Mouse (Mus musculus) stomach, embryonic 14.5 days (tissue): ENCODE data around the gene Snai1. TPM values are rescaled to one million over a fixed set of nuclear protein-coding genes. Genes with fewer than 3 reads are reported as not detected.

Source experiments
- ATAC-seq: fragments of 200-750 bp; cut with Nextera tagmentation; 2 replicates; pipeline ENCODE4 v1.8.0; 2017; ENCODE audit warnings: low read depth, moderate TSS enrichment; ENCODE audit not compliant: insufficient number of reproducible peaks, insufficient read depth, low FRiP score
- H3K27ac ChIP-seq: fragments of 300-500 bp; sonication (generic); 2 replicates; pipeline ENCODE4 v1.5.1; 2014; ENCODE audit warnings: mild to moderate bottlenecking, low read length, moderate library complexity, mixed read lengths
- H3K27me3 ChIP-seq: fragments of 300-500 bp; sonication (generic); 2 replicates; pipeline ENCODE4 v1.6.1; 2014; ENCODE audit warnings: low read length, control low read depth, mixed read lengths; ENCODE audit not compliant: control insufficient read depth, insufficient read depth
- H3K36me3 ChIP-seq: fragments of 300-500 bp; sonication (generic); 2 replicates; pipeline ENCODE4 v1.6.1; 2014; ENCODE audit warnings: mild to moderate bottlenecking, control low read depth, low read length, moderate library complexity, mixed read lengths; ENCODE audit not compliant: control insufficient read depth, insufficient read depth
- H3K4me1 ChIP-seq: fragments of 300-500 bp; sonication (generic); 2 replicates; pipeline ENCODE4 v1.6.1; 2014; ENCODE audit warnings: low read length, control low read depth, mixed read lengths; ENCODE audit not compliant: control insufficient read depth, insufficient read depth
- H3K4me2 ChIP-seq: fragments of 300-500 bp; sonication (generic); replicated peaks from 2 replicates; pipeline ENCODE4 v1.6.1; 2014; ENCODE audit warnings: low read depth, low read length, control low read depth
- H3K4me3 ChIP-seq: fragments of 300-500 bp; sonication (generic); 2 replicates; pipeline ENCODE4 v1.5.1; 2014; ENCODE audit warnings: low read depth, low read length, control low read depth
- H3K9ac ChIP-seq: fragments of 300-500 bp; sonication (generic); replicated peaks from 2 replicates; pipeline ENCODE4 v1.6.1; 2014; ENCODE audit warnings: low read depth, mild to moderate bottlenecking, control low read depth, low read length, moderate library complexity, mixed read lengths
- H3K9me3 ChIP-seq: fragments of 300-500 bp; sonication (generic); 2 replicates; pipeline ENCODE4 v1.6.1; 2016; ENCODE audit warnings: low read depth, low read length, control low read depth; ENCODE audit not compliant: control insufficient read depth
- WGBS: fragments of 180-500 bp; shearing (Covaris S2); extraction: QIAGEN DNeasy Blood & Tissue Kit; methylation state at CpG from one replicate; pipeline ENCODE4 v1.1.7; 2014; 5-methylcytosine and 5-hydroxymethylcytosine counted together
- polyA plus RNA-seq: library from polyadenylated mRNA; unstranded; fragments of >200 nt; fragmentation: Nextera tagmentation; extraction: Ambion mirVana; gene quantifications from 2 replicates; pipeline ENCODE4 v1.2.1, GENCODE M21; 2014

Snai1 gene
- polyA plus RNA-seq, result 11.6 and 12.9 TPM in 2 replicates

DNA sequence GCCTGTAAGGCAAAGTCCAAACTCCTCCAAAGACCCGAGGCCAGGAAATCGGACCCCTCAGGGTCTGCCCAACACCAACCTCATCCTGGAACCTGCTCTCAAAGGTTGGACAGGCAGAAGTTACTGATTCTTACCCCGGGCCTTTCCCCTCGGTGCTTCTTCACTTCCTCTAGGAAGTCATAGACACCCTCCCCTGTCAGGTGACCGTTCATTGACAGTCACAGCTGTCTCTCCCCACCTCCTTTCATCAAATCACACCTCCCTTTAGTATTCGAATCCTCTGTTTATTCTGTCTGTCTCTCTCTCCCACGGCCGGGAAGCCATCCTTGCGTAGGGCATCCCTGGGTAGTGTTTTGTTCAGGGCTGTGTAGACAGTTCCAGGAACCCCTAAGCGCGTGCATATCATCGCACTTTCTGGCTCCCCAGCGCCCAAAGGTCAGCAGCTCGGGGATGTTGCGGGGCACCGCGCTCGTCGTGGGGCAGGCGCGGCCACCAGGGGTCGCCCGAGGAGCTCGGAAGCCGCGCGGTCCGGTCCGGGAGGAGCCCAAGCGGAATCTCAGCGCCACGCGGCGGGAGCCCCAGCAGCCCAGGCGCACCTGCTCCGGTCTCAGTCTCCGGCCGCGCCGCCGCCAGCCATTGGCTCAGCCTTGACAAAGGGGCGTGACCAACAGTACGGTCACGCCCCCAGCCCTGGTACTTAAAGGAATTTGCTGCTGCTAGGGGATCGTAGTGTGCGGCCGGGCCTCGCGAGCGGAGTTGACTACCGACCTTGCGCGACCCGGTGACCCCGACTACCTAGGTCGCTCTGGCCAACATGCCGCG lies at the start of gene Snai1:
Gene Snai1, plus strand, starts transcription at position 720 of the 822 bp plus-strand sequence.
- peak; percentile 96 for ATAC-seq
- Histone ChIP-seq H3K4me1 (peaks cover 26% of the 10 kb centered on the region), H3K4me2 (peak within 1 kb of the TSS; percentile 84), H3K27ac (peak within 1 kb of the TSS; percentile 35; the same call in 1 of the 2 replicates), H3K9ac (peak within 1 kb of the TSS; percentile 25; the same call in 1 of the 2 replicates), H3K9me3 (no peaks in the 10 kb centered on the region), H3K36me3 (peaks cover 7% of the 10 kb centered on the region; the same call in 1 of the 2 replicates), H3K27me3 (peaks cover 8% of the 10 kb centered on the region), H3K4me3 (peak within 1 kb of the TSS; percentile 45)
- under 1% methylated on average over 58 of the region's 58 CpGs for whole genome bisulfite sequencing

DNA sequence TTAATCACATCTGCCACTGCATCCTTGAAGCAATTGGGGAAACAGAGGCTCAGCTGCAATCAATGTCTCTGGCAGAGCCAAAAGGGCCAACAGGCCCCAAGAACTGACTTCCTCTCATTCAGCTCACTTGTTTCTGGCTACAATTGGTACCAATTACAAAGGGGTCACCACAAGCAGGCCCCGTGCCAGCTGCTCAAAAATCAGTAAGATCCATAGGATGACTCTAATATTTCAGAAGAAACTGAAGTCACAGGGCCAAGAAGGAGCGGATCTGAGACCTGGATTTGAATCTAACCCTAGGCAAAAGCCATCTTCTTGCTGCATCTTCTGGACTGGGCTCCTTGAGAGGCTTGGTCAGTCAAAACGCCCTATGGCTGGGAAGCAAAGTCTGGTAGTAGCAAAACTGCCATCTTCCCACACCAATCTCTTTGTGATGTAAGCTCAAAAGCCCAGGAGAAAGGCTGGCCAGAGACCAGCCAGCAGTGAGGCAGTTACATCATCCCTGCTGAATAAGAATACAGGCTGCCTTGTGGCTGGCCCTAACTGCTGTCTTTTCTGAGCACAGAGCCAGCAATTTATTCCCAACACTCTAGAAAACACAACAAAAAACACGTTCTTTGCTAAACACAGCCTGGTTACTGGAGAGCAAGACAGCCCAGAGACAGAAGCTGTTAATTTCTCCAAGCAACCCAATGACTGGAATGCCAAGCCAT lies 47.0 kb upstream of the Snai1 start:
- H3K27ac ChIP-seq, result no peak overlapping the region
- H3K4me3 ChIP-seq, result no peak overlapping the region
- H3K36me3 ChIP-seq, result peaks cover 3% of the 10 kb centered on the region; the same call in 1 of the 2 replicates
- H3K4me2 ChIP-seq, result peak overlapping the region; percentile 91; the same call in 1 of the 2 replicates
- no peak for ATAC-seq
- no peaks in the 10 kb centered on the region for H3K9me3 ChIP-seq
- H3K27me3 ChIP-seq, result no peaks in the 10 kb centered on the region
- WGBS, result 83% methylated on average over 4 of the region's 4 CpGs
- H3K9ac ChIP-seq, result no peak overlapping the region
- peaks cover 13% of the 10 kb centered on the region for H3K4me1 ChIP-seq

DNA sequence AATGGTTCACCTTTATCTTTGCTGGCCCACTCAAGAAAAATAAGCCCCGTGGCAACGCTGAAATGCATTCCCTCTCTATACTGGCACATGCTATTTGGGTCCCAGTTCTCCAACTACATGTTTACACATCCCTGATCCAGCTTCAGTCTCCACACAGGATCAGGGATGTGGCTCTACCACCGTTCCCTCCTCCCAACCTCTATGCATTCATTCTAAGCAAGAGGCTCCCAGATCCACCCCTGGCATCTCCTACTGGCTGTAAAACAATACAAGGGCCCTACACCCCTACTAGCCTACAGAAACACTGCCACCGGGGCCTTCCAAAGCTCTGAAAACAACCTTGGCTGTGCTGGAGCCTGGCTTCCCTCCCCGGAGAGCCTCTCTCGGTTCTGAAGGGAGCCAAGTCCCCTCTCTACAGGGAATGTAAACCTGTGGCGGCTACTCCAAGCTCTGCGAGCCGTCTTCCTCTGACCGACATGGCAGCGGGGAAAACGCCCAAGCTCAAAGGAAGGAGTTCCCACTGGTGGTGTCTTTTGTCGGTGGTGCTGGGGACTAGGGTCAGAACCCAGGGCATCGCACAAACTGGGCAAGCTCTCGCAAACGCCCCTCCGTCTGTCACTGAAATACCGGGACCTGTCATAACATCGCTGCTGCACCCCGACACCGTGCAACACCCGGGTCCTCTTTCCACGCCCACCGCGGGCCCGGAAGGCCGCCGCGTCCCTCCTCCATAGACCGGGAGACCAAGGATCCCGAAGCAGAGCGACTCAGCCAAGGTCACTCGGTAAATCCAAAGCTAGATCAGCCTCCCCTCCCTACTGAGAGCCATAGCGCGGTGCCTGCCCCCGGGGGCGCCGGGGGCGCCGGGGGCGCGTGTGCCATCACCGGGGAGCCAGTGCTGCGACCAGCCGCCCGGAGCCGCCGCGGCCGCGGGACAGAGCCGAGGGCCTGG lies 46.0 kb upstream of the Snai1 start, which contains the start of gene Rnf114:
Gene Rnf114, plus strand, starts transcription at position 889 of the 952 bp plus-strand sequence.
- H3K9me3 ChIP-seq, result no peaks in the 10 kb centered on the region
- H3K36me3 ChIP-seq, result peaks cover 3% of the 10 kb centered on the region; the same call in 1 of the 2 replicates
- no peaks in the 10 kb centered on the region for H3K27me3 ChIP-seq
- H3K27ac ChIP-seq, result peak within 1 kb of the TSS; percentile 93
- peak within 1 kb of the TSS; percentile 75 for H3K4me3 ChIP-seq
- WGBS, result 3% methylated on average over 52 of the region's 52 CpGs
- H3K4me2 ChIP-seq, result peak within 1 kb of the TSS; percentile 91
- ATAC-seq, result peak; percentile 23; the same call in 1 of the 2 replicates
- peak within 1 kb of the TSS; percentile 76 for H3K9ac ChIP-seq
- peaks cover 13% of the 10 kb centered on the region for H3K4me1 ChIP-seq

DNA sequence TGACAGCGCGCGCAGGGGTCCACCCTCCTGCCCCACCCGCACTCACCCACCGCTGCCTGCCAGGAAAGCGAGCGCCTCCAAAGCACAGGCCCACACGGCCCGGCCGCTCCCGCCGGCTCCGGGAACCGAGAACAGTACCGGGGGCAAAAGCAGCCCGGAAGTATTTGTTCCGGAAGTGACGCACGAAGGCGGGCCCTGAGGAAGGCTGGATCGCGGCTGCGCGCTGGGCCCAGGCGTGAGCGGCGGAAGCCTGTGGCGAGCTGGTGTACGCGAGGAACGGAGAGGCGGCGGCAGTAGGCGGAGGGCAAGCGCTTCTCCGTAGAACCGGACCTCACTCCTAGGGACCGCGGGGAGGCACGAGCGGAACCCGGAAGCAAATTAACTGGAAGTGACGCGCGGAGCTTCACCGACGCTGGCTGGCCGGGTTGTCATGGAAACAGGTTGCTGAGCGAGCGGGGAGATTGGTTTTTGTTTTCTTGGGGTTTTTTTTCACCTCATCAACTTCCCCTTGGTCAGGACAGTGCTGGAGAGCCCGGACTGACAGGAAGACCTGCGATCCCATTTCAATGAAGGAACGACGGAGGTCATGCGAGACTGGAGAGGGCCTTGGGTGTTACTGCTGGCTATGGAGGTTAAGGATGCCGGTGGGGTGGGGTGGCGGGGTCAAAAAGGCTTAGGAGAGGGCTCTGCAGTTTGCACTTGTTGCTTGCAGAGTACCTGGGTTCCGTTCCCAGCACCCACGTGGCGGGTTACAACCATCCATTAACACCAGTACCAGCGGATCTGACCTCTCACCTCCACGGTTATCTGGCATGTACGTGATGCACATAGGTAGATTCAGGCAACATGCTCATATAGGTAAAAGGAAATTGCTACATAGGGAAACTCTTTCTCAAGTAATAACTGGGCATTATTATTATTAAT lies 45.0 kb upstream of the Snai1 start, which contains the start of gene Spata2:
Gene Spata2, minus strand, starts transcription at position 175 of the 924 bp plus-strand sequence.
- peaks cover 13% of the 10 kb centered on the region for H3K4me1 ChIP-seq
- WGBS, result 1% methylated on average over 61 of the region's 63 CpGs
- ATAC-seq, result peak; percentile 83
- peak within 1 kb of the TSS; percentile 91 for H3K4me2 ChIP-seq
- no peaks in the 10 kb centered on the region for H3K9me3 ChIP-seq
- peak within 1 kb of the TSS; percentile 75 for H3K4me3 ChIP-seq
- peak within 1 kb of the TSS; percentile 76 for H3K9ac ChIP-seq
- no peaks in the 10 kb centered on the region for H3K27me3 ChIP-seq
- peak within 1 kb of the TSS; percentile 93 for H3K27ac ChIP-seq
- peaks cover 3% of the 10 kb centered on the region; the same call in 1 of the 2 replicates for H3K36me3 ChIP-seq

DNA sequence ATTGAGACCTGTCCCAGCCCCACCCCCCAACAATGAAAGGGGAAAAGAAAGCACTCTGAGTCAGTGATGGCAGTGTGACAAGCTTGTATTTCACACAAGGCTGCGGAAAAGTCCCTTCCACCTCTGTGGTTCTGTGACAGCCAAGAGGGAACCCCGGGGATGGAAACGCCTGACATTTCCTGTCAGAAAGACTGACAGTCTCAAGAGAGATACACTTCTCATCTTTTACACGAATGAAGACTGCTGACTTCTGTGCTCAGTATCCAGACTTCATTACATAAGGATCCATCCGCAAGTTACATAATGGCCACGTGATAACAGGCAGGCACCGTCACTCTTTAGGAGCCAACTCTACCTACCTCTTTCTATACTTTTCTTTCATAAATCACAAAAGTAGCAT lies 41.6 kb upstream of the Snai1 start:
- Histone ChIP-seq H3K9me3 (no peaks in the 10 kb centered on the region), H3K4me2 (no peak overlapping the region), H3K27ac (no peak overlapping the region), H3K4me3 (no peak overlapping the region), H3K27me3 (no peaks in the 10 kb centered on the region), H3K4me1 (peaks cover 6% of the 10 kb centered on the region), H3K9ac (no peak overlapping the region), H3K36me3 (peaks cover 3% of the 10 kb centered on the region; the same call in 1 of the 2 replicates)
- WGBS, result 81% methylated on average over 7 of the region's 7 CpGs
- no peak for ATAC-seq

DNA sequence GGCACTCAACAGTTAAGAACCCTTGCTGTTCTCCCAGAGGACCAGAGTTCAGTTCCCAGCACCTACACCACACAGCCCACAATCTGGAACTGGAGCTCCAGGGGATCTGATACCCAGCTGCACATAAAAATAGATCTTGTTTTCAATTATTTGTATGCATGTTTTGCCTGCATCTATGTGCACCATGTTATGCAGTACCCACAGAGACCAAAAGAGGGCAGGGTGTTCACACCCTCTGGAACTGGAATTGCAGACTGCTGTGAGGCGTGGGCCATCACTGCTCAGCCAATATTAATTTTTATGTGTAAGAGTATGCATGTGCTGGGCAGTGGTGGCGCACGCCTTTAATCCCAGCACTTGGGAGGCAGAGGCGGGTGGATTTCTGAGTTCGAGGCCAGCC lies 40.7 kb upstream of the Snai1 start:
- Histone ChIP-seq H3K9ac (no peak overlapping the region), H3K9me3 (no peaks in the 10 kb centered on the region), H3K36me3 (peaks cover 3% of the 10 kb centered on the region; the same call in 1 of the 2 replicates), H3K4me1 (no peaks in the 10 kb centered on the region), H3K27ac (no peak overlapping the region), H3K27me3 (no peaks in the 10 kb centered on the region), H3K4me3 (no peak overlapping the region), H3K4me2 (no peak overlapping the region)
- no peak for ATAC-seq
- 72% methylated on average over 5 of the region's 5 CpGs for WGBS

DNA sequence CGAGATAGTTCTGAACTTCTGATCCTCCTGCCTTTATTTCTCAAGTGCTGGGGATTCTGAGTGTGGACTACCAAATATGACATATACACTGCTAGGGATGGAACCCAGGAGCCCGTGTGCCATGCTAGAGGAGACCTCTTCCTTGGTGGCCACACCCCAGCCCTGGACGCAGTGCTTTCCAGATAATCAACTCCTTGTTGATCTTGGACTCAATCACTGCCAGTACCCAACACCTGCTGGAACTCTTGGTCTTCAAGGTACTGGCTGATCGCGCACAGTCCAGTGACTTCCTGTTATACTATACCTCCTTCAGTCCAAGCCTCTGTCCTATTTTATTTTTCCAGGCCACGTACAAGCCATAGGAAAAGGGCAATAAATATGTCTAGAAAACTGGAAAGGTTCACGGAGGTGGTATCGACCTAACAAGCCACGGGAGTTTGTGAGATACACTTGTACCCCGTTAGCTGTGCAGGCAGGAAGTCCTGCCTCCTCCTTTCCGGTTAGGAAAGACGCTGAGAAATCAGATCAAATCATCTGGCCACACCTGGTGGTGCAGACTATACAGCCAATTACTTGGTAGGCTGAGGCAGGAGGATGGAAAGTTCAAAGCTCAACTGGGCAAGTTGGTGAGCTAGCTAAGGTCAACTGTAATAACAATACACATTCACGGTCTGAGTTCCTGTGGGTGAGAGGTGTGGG lies 35.3 kb upstream of the Snai1 start:
- Histone ChIP-seq H3K4me2 (peak overlapping the region; percentile 96), H3K9ac (no peak overlapping the region), H3K4me3 (peak overlapping the region; percentile 89), H3K36me3 (peaks cover 9% of the 10 kb centered on the region), H3K27ac (no peak overlapping the region), H3K9me3 (no peaks in the 10 kb centered on the region), H3K27me3 (no peaks in the 10 kb centered on the region), H3K4me1 (peaks cover 20% of the 10 kb centered on the region)
- WGBS, result 43% methylated on average over 13 of the region's 13 CpGs
- ATAC-seq, result no peak
